Mouse (Mus musculus) retina, adult 2 months (tissue): ENCODE measurements around the gene Myh9.

ENCODE experiments used
- DNase-seq: peaks from one replicate; pipeline ENCODE4 v3.0.0-alpha.2; 2012; ENCODE audit warnings: low read depth, low spot score

Myh9 gene

DNA sequence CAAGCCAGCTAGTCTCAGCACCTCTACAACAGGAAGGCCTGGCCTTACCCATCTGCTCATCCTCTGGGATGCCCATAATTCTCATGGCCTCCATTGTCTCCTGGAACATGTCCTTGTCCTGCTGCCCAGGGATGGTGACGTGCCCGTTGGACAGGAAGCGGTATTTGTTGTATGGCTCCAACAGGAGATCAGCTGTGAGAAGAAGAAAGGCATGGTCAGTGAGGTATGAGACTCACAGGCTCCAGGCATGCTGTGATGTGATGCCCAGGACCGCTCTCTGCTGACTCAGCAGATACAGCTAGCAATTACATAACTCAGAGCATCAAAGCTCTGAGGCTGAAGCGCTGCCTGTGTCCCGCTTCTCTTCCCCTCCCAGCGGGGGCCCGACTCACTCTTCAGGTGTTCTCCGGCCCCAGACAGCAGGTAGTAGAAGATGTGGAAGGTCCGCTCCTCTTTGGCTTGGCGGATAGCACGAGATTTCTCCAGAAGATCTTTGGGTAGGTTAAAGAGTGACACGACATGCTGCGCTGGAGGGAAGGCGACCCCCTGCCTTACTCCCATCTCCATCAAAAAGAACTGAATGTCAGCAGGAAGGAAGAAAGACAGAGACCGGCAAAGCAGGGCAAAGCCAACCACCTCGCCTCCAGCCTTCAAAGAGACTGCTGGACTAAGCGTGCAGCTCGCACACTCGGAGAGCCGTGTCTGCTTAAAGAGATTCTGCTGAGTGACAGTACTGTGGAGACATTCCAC is 51.1 kb downstream of the Myh9 start:
- DNase-seq = no peak

DNA sequence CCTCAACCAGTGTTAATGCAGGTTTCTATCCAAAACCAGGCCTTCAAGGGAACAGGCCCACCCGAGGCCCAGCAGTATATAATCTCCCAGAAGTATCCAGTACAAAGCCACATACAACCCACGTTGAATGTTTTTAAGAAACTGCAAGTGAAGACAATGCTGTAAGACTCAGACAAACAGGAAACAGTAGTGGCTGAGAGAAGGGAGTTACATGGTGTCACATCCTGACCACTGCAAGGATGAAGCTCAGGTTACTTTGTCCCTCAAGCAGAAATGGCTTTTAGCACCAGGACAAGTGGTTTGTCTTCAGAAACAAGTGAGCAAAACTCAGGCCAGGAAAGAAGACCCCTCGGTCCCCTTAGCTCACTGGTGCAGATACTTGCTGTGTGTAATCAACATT is 52.8 kb downstream of the Myh9 start:
- no peak for DNase-seq

DNA sequence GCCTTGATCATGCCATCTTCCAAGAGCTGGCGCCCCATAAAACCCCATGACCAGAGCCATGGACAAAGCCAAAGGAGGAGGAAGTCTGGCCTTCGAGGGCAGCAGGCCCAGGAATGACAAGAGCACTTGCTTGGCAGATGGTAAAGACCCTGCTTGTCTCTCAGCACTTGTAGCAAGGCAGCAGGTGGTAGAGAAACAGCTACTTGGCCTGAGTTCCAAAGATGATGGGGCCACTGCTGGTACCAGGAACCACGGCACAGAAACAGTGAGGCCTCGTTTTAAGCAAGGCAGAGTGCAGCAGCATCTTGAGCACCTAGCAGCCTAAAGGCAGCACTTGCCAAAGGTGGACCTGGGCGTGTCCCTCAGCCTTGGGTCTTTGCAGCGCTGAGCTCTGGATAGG is 53.6 kb downstream of the Myh9 start:
- DNase-seq = no peak

DNA sequence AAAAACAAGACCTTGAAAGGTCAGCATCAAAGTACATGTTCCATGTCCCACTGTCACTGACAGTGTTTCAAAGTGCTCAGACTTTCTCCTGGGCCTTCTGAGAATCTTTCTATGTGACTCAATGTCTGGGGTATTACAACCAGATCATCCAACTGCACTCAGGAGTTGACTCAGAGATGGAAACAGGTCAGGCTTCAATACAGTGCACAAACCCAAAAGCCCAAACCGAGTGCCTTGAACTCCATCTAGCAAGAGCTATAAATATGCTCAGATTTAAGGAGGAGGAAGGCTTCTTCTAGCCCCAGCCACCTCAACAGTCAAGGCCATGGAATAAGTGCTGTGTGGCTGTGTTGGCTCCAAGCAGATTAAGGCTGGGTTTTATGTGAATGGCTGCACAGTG is 56.2 kb downstream of the Myh9 start:
- DNase-seq = no peak

DNA sequence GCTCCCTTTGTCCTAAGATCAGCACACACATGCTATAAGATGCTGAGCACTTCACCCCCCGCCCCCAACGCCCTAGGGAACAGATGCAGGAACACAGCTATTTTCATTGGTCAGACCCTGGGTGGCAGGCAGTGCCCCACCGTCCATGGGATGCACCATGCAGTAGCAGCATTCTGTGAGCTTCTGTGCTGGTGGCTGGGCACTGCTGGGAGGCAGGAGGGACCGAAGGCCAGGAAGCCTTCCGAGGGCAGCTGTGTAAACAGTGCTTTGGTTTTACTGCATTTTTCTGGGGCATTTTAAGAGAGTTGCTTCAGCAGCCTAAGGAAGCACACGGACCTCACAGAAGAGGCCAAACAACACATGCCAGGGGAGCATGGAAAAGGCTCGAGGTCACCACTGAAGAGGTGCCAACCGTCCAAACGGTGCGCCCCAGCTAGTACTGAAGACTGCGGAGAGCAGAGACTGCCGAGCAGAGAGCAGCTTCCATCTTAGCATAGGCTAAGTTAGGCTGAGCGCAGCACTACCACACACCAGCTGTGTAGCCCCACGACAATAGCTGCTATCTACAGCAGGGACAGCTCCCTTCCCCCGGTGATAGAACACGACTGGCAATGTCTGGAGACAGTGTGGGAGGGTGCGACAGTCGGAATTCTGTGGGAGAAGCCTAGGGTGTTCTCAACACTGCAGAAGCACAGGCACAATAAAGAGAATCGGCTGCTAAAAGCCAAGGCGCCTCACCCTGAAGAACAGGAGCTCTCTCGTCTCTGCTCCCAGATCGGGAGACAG is 57.7 kb downstream of the Myh9 start:
- DNase-seq = no peak

DNA sequence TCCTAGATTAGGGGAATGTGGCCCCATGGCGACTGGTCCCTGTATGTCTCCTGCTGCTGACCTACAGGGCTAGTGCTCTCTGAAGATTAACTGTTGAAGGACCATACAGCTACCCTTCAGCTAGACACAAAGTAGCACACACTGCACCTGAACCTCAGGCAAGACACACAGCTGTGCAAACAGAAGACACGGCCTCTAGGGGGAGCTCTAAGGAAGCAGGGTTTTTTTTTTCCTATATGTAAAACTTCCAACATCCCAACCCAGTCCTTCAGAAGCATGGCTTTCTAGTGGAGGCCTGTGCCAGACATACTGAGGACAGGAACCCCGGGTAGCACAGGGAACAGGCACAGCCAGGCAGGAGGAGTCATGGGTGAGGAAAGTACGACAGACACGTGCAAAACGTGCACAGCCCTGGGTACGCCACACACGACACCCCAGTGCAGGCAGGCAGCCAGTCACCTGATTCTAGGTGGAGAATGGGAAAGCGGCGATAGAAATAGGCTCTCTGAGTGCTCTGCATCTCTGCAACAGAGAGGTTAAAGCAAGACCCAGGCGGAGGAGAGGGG is 59.4 kb downstream of the Myh9 start:
- DNase-seq = no peak

DNA sequence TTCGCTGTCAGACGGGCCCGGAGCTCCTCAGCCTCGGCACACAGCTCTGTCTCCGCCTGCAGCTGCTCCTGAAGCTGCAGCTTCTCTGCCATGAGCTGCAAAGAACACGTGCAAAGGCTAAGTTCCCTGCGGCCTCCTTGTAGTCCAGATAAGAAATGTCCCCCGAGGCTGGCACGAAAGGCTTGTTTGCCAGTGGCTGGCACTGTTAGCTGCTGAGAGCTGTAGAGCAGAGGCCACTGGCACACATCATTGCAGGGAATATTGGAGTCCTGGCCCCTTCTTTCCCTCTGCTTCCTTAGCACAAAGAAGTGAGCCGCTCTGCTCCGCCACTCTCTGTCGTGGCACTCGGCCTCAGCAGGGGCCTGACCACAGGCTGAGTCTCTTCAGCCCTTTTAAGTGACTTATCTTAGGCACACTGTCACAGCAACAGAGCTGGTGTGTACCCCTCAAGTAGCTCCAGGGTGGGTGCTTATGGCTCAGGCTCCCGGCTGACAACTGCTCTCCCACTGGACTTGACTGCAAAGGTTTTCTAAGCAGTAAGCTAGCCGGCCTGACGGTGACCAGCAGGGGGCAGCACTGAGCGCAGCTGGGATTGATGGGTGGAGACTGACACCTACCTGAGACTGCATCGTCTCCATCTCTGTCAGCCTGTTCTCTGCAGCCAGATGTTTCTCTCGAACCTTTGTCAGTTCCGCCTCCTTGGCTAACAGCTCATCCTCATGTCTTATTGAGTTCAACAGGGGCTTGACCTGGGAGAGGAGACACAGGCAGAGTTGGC is 66.6 kb downstream of the Myh9 start:
- peak; percentile 57 for DNase-seq

DNA sequence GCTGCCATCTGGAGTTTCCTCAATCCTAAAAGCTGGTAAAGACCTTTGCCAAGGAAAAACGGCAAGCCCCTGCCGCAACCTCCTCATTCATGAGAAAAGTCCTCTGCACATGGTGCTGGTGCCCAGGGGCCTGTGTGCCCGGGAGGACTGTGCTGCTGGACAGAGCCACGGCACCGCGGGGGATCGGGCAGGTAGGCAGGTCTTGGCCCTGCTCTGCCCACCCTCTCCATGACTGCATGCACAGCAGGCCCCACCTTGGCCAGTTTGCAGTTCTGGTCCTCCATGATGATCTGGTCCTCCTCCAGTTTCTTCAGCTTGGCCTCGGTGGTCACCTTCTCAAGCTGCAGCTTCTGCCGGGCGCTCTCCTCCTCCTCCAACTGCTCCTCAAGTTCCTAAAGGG is 67.7 kb downstream of the Myh9 start:
- no peak for DNase-seq

DNA sequence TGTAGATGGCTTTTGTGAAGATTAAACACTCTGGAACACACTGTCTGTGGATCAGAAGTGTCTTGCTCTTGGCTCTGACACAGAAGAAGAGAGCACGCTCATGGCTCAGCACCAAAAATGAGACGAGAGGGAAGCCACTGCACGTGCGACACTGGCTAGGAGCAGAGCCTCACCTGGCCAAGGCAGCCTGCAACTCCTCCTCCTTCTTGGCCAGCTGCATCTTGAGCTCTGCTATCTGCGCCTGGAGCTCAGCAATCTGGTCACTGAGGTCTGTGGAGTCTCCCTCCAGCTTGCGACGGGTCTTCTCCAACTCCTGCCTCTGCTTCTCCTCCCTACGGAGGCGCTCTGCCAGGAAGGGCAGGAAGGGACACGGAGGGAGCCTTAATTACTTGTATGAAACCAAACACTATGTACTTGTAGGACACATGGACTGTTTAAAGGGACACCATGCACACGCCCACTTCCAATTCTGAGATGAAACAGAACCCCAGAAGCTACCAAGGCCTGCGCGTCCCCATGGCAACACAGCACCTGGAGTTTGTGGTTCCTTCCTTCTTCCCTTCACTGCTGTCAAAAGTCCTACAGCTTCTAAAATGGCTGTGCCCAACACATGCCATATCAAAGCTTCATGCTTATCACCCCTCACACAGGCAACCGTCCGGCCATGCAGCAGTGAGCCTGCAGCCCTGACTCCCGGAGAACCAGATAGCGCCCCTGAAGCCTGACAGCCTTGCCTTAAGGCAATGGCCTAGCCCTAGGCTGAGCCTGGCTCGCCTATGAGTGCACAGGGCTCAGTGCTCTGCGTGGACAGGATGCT is 68.7 kb downstream of the Myh9 start:
- no peak for DNase-seq

DNA sequence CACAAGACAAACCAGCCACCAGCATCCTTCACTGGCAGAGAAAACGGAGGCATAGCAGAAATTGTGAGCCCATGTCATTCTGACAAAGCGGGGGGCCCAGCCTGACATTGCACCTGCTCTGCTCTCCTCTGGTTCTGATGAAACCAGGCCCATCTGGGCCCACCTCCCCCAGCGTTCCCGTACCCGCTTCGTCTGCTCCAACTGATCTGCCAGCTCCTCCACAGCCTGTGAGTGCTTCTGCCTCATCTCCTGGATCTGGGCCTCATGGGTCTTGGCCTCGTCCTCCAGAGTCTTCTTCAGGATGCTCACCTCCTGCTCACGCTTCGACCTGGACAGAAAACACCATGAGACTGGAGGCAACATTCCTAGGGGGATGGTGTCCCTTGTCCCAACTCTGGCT is 71.0 kb downstream of the Myh9 start:
- no peak for DNase-seq

DNA sequence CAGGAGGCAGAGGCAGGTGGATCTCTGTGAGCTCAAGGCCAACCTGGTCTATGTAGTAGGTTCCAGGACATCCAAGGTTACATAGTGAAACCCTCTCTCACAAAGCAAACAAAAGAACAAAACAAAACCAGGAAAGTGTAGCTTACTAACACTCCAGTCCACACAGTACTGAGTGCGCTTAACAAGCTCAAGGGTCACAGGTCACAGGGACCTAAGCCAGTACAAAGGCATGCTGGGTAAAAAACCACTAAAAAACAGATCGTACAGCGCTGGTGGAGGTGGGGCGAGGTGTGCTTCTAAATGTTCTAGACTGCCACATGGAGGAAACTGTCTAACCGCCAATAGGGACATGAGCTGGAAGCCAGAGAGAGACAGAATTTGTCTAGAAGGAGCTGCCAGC is 71.6 kb downstream of the Myh9 start:
- no peak for DNase-seq

DNA sequence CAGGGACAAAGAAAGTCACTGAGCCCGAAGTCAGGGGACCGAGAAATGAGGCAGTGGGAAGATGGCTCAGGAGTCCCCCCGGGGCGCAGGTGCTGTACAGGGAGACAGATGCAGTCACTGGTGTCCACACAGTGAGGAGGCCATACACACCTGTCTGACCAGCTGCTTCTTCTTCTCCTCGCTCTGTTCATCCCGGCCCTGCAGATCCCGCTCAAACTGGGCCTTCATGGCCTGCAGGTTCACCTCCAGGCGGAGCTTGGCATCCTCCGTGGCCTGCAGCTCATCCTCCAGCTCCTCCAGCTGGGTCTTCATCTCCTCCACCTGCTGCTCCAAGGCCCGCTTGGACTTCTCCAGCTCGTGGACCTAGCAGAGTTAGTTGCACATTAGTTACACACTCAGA is 75.0 kb downstream of the Myh9 start:
- DNase-seq = no peak

DNA sequence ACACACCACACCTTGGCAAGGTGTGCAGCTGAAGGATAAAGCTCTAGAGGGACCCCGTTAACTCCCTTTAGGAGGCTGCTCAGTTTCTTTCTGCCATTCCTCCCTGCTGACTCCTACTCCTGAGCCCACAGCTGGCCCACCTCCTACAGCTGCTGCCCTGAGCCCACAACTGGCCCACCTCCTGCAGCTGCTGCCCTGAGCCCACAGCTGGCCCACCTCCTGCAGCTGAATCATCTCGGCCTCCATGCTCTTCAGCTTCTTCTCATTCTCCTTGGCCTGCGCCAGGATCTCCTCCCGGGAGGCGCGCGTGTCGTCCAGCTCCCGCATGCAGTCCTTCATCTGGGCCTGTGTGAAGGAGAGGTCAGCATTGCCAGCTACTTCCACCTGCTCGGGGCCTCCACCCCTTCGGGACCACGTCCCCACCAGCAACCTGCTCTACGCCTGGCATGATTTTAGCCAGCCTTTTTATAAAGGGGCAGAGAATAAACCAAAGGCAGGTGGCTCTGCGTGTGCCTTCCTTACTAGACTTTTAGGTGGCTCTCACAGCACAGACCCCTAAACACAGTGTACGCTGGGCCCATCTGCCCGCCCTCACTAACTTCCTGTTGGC is 76.4 kb downstream of the Myh9 start:
- DNase-seq = no peak

DNA sequence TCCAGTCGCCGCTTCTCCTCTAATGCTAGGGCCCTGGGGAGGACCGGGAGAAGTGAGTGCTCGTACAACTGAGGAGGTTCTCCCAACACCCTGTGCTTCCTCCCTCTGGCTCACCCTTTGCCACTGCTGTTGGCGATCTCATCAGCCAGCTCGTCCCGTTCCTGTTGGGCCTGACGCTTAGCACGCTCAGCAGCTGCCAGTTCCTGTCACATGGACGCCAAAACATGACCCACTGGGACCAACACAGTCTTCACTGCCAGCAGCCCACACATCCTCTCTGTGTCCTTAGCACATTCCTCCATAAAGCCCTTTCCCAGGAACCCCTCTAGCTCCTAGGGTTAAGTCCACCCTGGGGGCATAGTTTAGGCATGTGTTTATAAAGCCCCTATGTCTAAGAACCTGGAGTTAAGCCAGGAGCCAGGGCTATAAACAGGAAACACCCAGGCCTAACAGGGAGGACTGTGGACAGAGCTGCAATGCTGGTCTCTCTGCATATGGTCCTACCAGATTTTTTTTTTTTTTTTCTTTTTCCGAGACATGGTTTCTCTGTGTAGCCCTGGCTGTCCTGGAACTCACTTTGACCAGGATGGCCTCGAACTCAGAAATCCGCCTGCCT is 77.5 kb downstream of the Myh9 start:
- DNase-seq = no peak

DNA sequence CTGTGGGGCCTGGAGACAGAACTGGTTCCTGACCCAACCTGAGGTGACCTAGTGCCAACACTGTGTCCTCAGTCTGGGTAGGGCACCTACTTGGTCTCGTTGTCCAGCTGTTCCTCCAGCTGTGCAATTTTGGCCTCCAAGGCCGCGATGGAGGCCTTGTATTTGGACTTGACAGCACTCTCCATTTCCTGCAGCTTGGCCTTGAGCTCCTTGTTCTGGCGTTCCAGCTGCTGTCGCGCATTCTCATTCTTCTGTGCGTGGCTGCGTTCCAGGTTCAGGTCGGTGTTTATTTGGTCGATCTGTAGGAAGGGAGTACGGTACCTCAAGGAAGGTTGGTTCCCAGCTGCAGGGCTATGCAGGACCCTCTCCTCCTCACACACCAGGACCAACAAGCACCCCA is 78.3 kb downstream of the Myh9 start:
- DNase-seq = no peak

DNA sequence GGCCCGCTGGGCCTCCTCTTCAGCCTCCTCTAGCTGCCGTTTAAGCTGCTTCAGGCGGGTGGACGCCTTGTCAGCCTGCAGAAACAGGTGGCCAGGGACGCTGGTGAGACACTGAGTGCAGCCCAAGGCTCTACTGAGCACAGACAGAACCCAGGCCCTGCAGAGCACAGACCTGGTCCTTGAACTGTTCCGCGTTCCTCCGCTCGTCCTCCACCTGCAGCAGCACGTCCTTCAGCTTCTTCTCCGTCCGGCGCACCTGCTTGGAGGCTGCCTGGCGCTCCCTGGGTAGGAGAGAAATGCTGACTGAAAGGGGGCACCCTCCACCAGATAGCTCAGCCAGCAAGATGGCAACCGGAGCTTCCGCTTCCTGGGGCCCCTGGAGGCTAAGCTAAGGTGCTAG is 78.9 kb downstream of the Myh9 start:
- no peak for DNase-seq

DNA sequence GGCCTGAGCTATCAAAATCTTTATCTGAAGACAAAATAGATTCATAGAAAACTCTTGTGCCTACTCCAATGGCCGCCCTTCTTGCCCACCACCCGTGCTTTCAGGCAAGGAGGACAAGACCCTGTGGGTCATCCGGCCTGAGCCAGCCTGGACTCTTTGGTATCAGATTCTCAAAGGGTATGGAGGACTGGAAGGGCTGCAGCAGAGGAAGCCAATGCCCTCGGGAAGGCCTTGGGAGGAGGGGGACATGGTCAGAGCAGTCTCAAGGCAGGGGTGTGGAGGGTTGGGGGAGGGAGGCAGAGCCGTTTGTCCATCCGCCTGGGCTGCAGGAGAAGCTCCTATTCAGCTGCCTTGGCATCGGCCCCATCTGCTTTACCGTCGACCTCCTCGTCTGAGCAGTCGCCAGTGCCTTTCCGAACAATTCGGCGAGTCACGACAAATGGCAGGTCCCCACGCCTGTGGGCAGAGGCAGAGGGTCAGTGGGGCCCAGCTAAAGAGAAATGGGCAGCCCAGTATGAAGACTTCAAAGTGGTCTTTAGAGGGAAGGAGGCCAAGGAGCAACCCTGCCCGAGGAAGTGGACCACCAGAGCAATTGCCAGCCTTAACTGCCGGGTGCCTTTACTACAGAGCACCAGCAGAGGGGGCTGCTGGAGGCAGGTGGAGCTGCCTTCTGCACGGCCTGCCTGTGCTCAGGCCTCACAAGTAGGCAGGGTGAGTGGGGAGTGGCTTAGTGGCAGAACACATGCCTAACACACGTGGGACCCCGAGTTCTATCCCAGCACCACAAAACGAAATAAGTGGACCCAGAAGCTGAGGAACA is 80.2 kb downstream of the Myh9 start:
- no peak for DNase-seq

DNA sequence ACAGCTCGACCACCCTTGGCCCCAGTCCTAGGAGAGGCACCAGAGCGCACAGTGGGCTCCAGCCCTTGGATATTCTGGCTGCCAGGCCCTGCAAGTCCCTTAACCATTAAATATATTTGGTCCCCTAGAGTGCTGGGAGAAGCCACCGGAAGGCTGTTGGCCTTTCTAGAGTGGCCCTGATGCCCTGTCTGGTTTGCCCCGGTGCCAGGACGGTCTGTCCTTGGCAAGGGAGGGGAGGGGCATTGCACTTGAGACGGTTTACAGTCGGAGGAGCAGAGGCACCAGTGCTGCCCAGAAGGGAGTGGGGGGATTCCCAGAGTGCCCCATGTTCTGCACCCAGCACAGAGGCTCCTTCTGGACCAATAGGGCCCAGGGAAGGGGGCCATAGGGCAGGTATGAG is 80.9 kb downstream of the Myh9 start:
- DNase-seq = no peak

DNA sequence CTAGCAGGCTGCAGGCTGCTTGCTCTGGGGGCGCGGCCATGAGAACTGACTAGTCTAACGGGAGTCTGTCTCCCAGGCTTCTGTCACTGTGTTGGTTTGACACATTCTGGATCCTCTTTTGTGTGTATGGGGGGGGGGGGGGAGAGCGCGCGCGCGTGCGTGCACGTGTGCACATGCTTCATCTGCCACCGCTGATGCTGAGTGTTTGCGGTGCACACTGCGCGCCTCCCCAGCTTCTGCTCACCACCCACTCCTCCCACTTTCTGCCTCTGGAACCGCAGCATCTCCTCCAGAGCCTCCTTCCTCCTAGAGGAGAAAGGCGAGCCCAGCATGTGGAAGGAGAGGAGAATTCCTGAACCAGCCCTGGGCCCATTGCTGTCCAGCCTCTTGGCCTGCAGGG is 81.9 kb downstream of the Myh9 start:
- DNase-seq = no peak
